In genomic region chr4:4195834-4196233, GRCm38 (mm10) we compare ENCODE assay signal across 16 mouse cellular contexts.
DNase-seq lines count a peak whose midpoint lies in the region; ATAC-seq and TF ChIP-seq lines count a peak whose summit lies in the region.
"Had no signal": no experiment of that assay in that cellular context is flagged by ENCODE, and none has a peak within 500 bp of the region (broad histone marks: within the 10 kb centered on the region; RNA-seq: fewer than 3 reads in every experiment).

No protein-coding gene starts in this region.

- no peaks in the 10 kb centered on the region for H3K27me3 ChIP-seq in liver, adult 2 months (ENCODE audit: control insufficient read depth, insufficient read depth, low read length)
- no peaks in the 10 kb centered on the region for H3K27me3 ChIP-seq in liver, postnatal 0 days (ENCODE audit: insufficient read depth, low read length)
- H3K27me3 ChIP-seq: heart, embryonic 13.5 days; limb, embryonic 15.5 days; megakaryocyte, embryonic 14.5 days; neural tube, embryonic 12.5 days had no signal

- H3K79me2 ChIP-seq in liver, adult 2 months (ENCODE audit: control insufficient read depth, insufficient read depth, low read length) = no peaks in the 10 kb centered on the region

- H3K27ac ChIP-seq in liver, adult 2 months (replicated peaks; ENCODE audit: insufficient read depth, low read depth, low read length) = no peak overlapping the region
- no peak overlapping the region for H3K27ac ChIP-seq in liver, postnatal 0 days (ENCODE audit: low read depth)
- H3K27ac ChIP-seq: forebrain, embryonic 10.5 days; heart, embryonic 13.5 days; limb, embryonic 15.5 days; neural tube, embryonic 12.5 days; stomach, postnatal 0 days had no signal

- H3K4me3 ChIP-seq in liver, adult 2 months (ENCODE audit: insufficient read depth, low read depth, low read length) = no peak overlapping the region
- H3K4me3 ChIP-seq in liver, postnatal 0 days (ENCODE audit: low read depth, low read length) = no peak overlapping the region
- H3K4me3 ChIP-seq: forebrain, embryonic 10.5 days; heart, embryonic 13.5 days; limb, embryonic 15.5 days; megakaryocyte, embryonic 14.5 days; neural tube, embryonic 12.5 days had no signal

- TF ChIP-seq POLR2A in liver, adult 2 months (IDR thresholded peaks at IDR 0.05; ENCODE audit: extremely low read depth, insufficient read depth, low read length) = no peak

- WGBS in liver, adult 2 months = 75% methylated on average over 2 of the region's 2 CpGs
- WGBS in liver, postnatal 0 days (ENCODE audit: insufficient replicate concordance) = 81% methylated on average over 2 of the region's 2 CpGs

- no peaks in the 10 kb centered on the region for H3K36me3 ChIP-seq in liver, adult 2 months (ENCODE audit: control insufficient read depth, insufficient read depth, low read length)
- H3K36me3 ChIP-seq in liver, postnatal 0 days (replicated peaks; ENCODE audit: insufficient read depth, low read length) = no peaks in the 10 kb centered on the region
- H3K36me3 ChIP-seq: forebrain, embryonic 10.5 days; heart, embryonic 13.5 days; limb, embryonic 15.5 days; neural tube, embryonic 12.5 days had no signal

- DNase-seq in liver, adult 2 months (ENCODE audit: extremely low read depth, low read depth, low spot score) = peak; percentile 10
- DNase-seq in liver, postnatal 0 days = no peak
- peak; percentile 57 for DNase-seq in adrenal gland, postnatal 25 days
- peak; percentile 11 for DNase-seq in gastrocnemius, postnatal 10 days
- DNase-seq in lung, postnatal 36 days = peak; percentile 40
- no peak for DNase-seq in layer of hippocampus, adult 9-10 months (ENCODE audit: low spot score)
- DNase-seq in layer of hippocampus, postnatal 25 days (ENCODE audit: extremely low spot score in 1 of 2, low spot score in 1 of 2) = no peak
- DNase-seq: layer of hippocampus, adult 9-11 months; right cerebral cortex, postnatal 4 days had no signal

- no peak for TF ChIP-seq CTCF in liver, adult 2 months (IDR thresholded peaks at IDR 0.05; ENCODE audit: low read depth, low read length)
- TF ChIP-seq CTCF in liver, postnatal 0 days (IDR thresholded peaks at IDR 0.05; ENCODE audit: low read depth) = no peak

- no peak for TF ChIP-seq EP300 in liver, postnatal 0 days (IDR thresholded peaks at IDR 0.05; ENCODE audit: low read depth)

- ATAC-seq in liver, postnatal 0 days = no peak
- ATAC-seq: inflammation-experienced regulatory T-cells, adult 6 months had no signal

- no peak overlapping the region for H3K4me2 ChIP-seq in liver, postnatal 0 days (ENCODE audit: low read depth, low read length)
- H3K4me2 ChIP-seq: heart, embryonic 13.5 days; limb, embryonic 15.5 days; neural tube, embryonic 12.5 days had no signal

- no peaks in the 10 kb centered on the region for H3K4me1 ChIP-seq in liver, adult 2 months (ENCODE audit: control insufficient read depth, insufficient read depth, low read length)
- no peaks in the 10 kb centered on the region for H3K4me1 ChIP-seq in liver, postnatal 0 days (ENCODE audit: insufficient read depth)
- H3K4me1 ChIP-seq: forebrain, embryonic 10.5 days; heart, embryonic 13.5 days; megakaryocyte, embryonic 14.5 days; neural tube, embryonic 12.5 days had no signal

- no peaks in the 10 kb centered on the region for H3K9me3 ChIP-seq in liver, postnatal 0 days (ENCODE audit: low read length)
- H3K9me3 ChIP-seq: forebrain, embryonic 10.5 days; heart, embryonic 13.5 days; limb, embryonic 15.5 days; megakaryocyte, embryonic 14.5 days; neural tube, embryonic 12.5 days had no signal

- no peak overlapping the region for H3K9ac ChIP-seq in liver, adult 2 months (ENCODE audit: low read depth, low read length)
- no peak overlapping the region for H3K9ac ChIP-seq in liver, postnatal 0 days (replicated peaks)
- H3K9ac ChIP-seq: heart, embryonic 13.5 days; limb, embryonic 15.5 days; neural tube, embryonic 12.5 days had no signal

Comparison
In these comparisons a context has a peak if more than half of its experiments do, and no peak if none do; other contexts are left out.
1. DNase-seq: peak in liver, adult 2 months (single experiment), adrenal gland, postnatal 25 days (single experiment), gastrocnemius, postnatal 10 days (single experiment) and lung, postnatal 36 days (single experiment); none in liver, postnatal 0 days (single experiment), layer of hippocampus, adult 9-10 months (single experiment) and layer of hippocampus, postnatal 25 days (0 of 2).